Mouse (Mus musculus) cortical plate, adult 2 months (tissue): Measurements from ENCODE around the gene Plekha6.

Experiments used
- CTCF ChIP-seq: fragments of 200-500 bp; IDR thresholded peaks from 2 replicates; pipeline ENCODE4 v1.5.1; 2011; ENCODE audit warnings: mild to moderate bottlenecking, control low read depth, low read length; ENCODE audit not compliant: insufficient read depth; ENCODE audit errors: extremely low read depth
- POLR2A ChIP-seq: fragments of 200-500 bp; IDR thresholded peaks from 2 replicates; pipeline ENCODE4 v1.6.1; 2011; ENCODE audit warnings: mild to moderate bottlenecking, low read length, control low read depth; ENCODE audit not compliant: insufficient read depth; ENCODE audit errors: extremely low read depth

DNA sequence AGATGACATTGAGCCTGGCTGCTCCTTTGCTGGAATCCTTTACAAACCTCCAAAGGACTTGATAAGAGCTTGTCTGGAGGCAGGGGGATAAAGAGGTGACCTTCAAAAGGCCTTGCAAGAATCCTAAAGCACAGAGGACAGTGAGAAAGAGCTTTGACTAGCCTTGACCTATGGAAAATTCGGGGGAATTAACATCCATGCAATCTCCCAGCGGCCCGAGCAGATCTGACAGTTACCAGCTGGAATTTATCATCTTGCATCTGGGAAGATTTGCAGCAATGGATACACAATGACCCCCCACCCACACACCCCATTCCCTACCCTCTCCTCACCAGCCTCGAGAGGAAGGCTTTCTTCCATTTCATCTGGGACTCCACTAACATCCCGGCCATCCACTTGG is 91.8 kb downstream of the Plekha6 start:
- no peak for TF ChIP-seq POLR2A
- TF ChIP-seq CTCF = no peak
